Mouse (Mus musculus): ENCODE results near the gene Slc9a1. TPM values are rescaled to one million over a fixed set of nuclear protein-coding genes. Genes with fewer than 3 reads are reported as not detected.
A peak's percentile ranks its signal among the peaks of the same experiment; 100 is the strongest.

The Slc9a1 gene
- total RNA-seq (2021): 10 to 100 TPM in 1 of 2 experiments, 1 to 10 TPM in 1; 10.0 to 12.8 TPM
- long read RNA-seq, experiment 1, full-length matches to known transcripts: 1 of 6 reads
- long read RNA-seq, experiment 1, partial matches to known transcripts: 2 of 6 reads
- long read RNA-seq, experiment 1, other reads (novel, unspliced or antisense): 3 of 6 reads
- long read RNA-seq, experiment 2, partial matches to known transcripts: 2 of 3 reads
- long read RNA-seq, experiment 2, other reads (novel, unspliced or antisense): 0 of 3 reads

GRCm38 (mm10) chr4:133369553-133370297 lies at the start of gene Slc9a1:
Gene Slc9a1 (plus strand): TSS chr4:133369706.
- intact Hi-C loops (cut with DNase I; ENCODE audit: low total_unique reads): loop anchor here (5.0 kb wide), 1 partner anchor 48 kb away; no protein-coding TSS in a partner anchor
- peak; percentile 93 for DNase-seq

- intact Hi-C loops (cut with DNase I; ENCODE audit: low total_unique reads): no loop called here
- no peak for DNase-seq
Observed at GRCm38 (mm10) chr4:133328129-133328528, 41.4 kb upstream of the Slc9a1 start.

DNA sequence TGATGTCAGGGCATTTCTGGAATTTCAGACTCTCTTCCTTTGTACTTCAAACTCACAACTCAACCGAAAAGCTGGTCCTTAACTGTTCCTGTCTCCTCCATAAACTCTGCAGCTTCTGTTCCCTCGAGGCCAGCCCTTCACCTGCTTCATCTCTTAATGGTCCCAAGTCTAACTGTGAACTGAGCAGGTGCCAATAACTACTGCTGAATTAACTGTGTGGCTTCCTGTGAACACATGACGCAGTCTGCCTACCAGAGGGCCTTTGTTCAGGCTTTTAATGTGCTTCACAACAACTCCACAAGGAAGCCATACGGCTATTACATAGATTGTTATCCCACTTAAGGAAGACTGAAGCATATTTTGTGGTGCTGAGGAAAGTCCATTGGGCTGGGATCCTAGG lies 39.2 kb upstream of the Slc9a1 start:
- intact Hi-C loops (cut with DNase I; ENCODE audit: low total_unique reads): no loop called here
- DNase-seq: no peak

DNA sequence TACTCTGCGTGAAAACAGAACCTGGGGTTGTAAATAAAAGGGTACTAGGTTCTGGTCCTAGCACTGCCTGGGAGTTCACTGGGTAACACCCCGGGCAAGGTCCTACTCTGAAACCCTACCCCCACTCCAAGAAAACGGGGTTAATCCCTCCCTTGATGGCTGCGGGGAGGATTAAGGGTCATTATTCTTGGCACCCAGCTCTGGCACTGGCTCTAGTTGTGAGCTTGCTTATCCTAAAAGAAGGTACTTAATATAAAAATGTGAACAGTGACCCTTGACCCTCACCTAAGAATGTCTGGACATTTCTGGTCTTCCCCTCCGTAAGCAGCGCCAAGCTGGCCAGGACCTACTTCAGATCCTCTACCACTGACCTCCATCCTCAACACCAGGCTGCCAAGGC lies 36.2 kb upstream of the Slc9a1 start:
- DNase-seq: no peak
- intact Hi-C loops (cut with DNase I; ENCODE audit: low total_unique reads): no loop called here

GRCm38 (mm10) chr4:133337833-133338520 lies 31.5 kb upstream of the Slc9a1 start:
- no peak for DNase-seq
- intact Hi-C loops (cut with DNase I; ENCODE audit: low total_unique reads): no loop called here

DNA sequence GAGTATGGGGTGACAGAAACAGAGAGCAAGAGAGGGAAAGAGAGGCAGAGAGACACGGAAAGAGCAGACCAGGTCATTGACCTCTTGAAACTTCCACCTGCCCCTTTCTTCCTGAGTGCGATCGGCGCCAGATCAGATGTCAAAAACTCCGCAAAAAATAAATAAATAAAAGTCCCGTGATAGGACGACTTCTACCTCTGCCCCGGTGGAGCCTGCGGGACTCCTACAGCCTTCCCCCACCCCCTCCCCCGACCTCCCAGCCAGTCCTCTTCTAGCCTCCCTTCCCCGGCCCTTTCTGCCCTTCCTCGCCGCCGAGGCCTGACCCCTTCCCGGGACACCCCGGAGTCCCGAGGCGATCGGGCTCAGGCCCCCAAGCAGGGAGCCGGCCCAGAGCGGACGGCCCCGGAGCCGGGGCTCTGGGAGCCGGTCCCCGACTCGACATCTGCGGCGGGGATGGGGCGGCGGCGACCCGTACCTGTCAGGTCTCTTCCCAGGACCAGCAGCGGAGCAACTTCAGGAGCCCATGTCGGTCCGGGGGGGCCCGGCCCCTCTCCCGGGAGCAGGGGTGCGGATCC lies 30.9 kb upstream of the Slc9a1 start:
- intact Hi-C loops (cut with DNase I; ENCODE audit: low total_unique reads): no loop called here
- DNase-seq: peak; percentile 38

GRCm38 (mm10) chr4:133339148-133339749 lies 30.3 kb upstream of the Slc9a1 start:
- peak; percentile 98 for DNase-seq
- intact Hi-C loops (cut with DNase I; ENCODE audit: low total_unique reads): no loop called here

- intact Hi-C loops (cut with DNase I; ENCODE audit: low total_unique reads): no loop called here
Observed at GRCm38 (mm10) chr4:133340217-133340616, 29.3 kb upstream of the Slc9a1 start.

GRCm38 (mm10) chr4:133344112-133344511 lies 25.4 kb upstream of the Slc9a1 start:
- no peak for DNase-seq
- intact Hi-C loops (cut with DNase I; ENCODE audit: low total_unique reads): loop anchor here (2.0 kb wide), 1 partner anchor 33 kb away; no protein-coding TSS in a partner anchor

More at GRCm38 (mm10) chr4:133340217-133340616, 29.3 kb upstream of the Slc9a1 start:
- no peak for DNase-seq

- DNase-seq: no peak
- intact Hi-C loops (cut with DNase I; ENCODE audit: low total_unique reads): loop anchor here (2.0 kb wide), 1 partner anchor 35 kb away; no protein-coding TSS in a partner anchor
Observed at GRCm38 (mm10) chr4:133345702-133346101, 23.8 kb upstream of the Slc9a1 start.

DNA sequence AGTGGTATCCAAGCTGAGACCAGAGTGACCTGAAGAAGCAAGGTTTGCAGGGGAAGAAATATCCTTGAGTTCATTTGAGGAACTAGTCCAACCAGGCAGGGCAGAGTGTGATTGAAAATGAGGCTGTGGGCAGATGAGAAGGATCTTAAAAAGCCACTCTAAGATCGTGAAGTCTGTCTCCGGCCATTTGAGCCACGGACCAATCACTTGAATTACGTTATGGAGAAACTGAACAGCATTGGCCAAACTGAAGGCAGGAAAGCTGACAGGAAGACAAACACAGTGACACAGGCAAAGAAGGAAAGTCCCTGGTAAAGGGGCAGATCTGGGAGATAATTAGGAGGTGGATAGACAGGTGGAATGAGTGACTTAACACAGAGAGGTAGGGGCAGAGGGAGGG lies 22.9 kb upstream of the Slc9a1 start:
- DNase-seq: no peak
- intact Hi-C loops (cut with DNase I; ENCODE audit: low total_unique reads): no loop called here

DNA sequence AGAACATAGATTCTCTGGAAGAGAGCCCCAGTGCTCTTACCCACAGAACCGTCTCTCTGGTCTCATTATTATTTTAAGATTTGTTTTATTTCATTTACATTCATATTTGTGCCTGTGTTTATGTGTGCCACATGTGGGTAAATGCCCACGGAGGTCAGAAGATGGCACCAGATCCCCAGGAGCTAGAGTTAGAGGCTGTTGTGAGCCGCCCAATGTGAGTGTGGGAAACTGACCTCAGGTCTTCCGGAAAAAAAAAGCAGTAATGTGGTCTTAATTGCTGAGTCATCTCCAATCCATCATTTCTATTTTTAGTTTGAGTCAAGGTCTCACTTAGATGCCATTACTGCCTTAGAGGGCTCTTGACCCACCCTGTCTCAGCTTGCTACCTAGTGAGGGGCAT lies 21.9 kb upstream of the Slc9a1 start:
- DNase-seq: no peak
- intact Hi-C loops (cut with DNase I; ENCODE audit: low total_unique reads): no loop called here

- intact Hi-C loops (cut with DNase I; ENCODE audit: low total_unique reads): no loop called here
- no peak for DNase-seq
Observed at GRCm38 (mm10) chr4:133348051-133348775, 21.3 kb upstream of the Slc9a1 start.

DNA sequence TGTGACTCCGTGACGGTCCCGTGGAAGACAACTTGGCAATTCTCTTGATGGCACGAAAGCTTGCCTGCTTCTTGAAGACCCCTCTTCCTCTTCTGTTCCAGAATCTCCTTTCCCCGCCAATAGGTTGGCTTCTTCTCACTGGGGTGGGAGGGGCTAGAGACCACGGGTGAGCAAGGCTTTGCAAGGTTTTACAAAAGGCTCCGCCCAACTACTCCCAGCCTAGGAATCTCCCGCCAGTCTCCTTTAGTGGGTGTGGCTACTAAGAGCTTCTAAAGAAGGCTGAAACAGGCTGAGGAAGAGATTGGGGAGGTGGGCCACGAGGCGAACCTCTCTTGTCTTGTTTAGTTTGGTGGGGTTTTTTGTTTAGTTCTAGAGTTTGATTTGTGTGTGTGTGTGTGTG lies 16.7 kb upstream of the Slc9a1 start:
- intact Hi-C loops (cut with DNase I; ENCODE audit: low total_unique reads): no loop called here
- DNase-seq: no peak

- intact Hi-C loops (cut with DNase I; ENCODE audit: low total_unique reads): no loop called here
- DNase-seq: no peak
Observed at GRCm38 (mm10) chr4:133353367-133354365, 15.8 kb upstream of the Slc9a1 start, which contains the start of gene Wdtc1. Gene Wdtc1 (minus strand): TSS chr4:133353481.

GRCm38 (mm10) chr4:133354641-133355040 lies 14.9 kb upstream of the Slc9a1 start:
- no peak for DNase-seq
- intact Hi-C loops (cut with DNase I; ENCODE audit: low total_unique reads): no loop called here

Data from gastrocnemius, postnatal 14 days (tissue).